ENCODE assay signal across 10 mouse cellular contexts in the genomic region with DNA sequence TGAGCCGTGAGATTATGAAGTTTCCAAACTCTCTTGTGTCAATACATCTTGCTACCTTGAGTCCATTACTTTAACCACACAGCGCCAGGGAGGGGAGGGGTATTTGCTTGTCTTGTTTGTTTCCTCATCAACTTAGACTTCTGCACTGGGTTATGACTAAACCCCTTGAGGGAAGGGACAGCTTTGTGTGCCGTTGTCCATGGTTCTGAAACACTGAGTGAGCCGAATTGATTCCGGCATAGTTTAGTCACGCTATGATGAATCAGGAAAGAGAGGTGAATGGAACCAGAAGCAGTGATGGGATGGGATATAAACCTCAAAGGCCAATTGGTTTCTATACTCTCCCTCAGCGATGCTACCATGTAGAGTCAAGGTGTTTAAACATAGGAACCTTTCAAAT. TPM values are rescaled to one million over a fixed set of nuclear protein-coding genes. Genes with fewer than 3 reads are reported as not detected.
DNase-seq lines count a peak whose midpoint lies in the region; ATAC-seq and TF ChIP-seq lines count a peak whose summit lies in the region.
"Had no signal": no experiment of that assay in that cellular context is flagged by ENCODE, and none has a peak within 500 bp of the region (broad histone marks: within the 10 kb centered on the region; RNA-seq: fewer than 3 reads in every experiment).

No protein-coding gene starts in this region.

- 47% methylated on average over 7 of the region's 7 CpGs for WGBS in lung, postnatal 0 days

- no peak overlapping the region for H3K27ac ChIP-seq in lung, postnatal 0 days (ENCODE audit: low read length)
- H3K27ac ChIP-seq: liver, embryonic 12.5 days had no signal

- peak; percentile 7 for DNase-seq in lung, postnatal 0 days (ENCODE audit: low spot score)
- no peak for DNase-seq in lung, postnatal 14 days
- peak; percentile 35 for DNase-seq in Muller cell, postnatal 12 days (ENCODE audit: inconsistent ontology term)
- peak; percentile 66 for DNase-seq in embryo, embryonic 11 days
- no peak for DNase-seq in urinary bladder, postnatal 4 days (ENCODE audit: low spot score in 2 of 2)
- DNase-seq in gastrocnemius, postnatal 10 days: no peak
- DNase-seq: right cerebral cortex, postnatal 14 days had no signal

- TF ChIP-seq CTCF in lung, postnatal 0 days (IDR thresholded peaks at IDR 0.05): no peak

- TF ChIP-seq POLR2A in myocyte (IDR thresholded peaks at IDR 0.05; ENCODE audit: insufficient read length, low read depth): no peak

- H3K9ac ChIP-seq in lung, postnatal 0 days (replicated peaks; ENCODE audit: low read depth): no peak overlapping the region
- H3K9ac ChIP-seq: liver, embryonic 12.5 days had no signal

- no peak overlapping the region for H3K4me2 ChIP-seq in lung, postnatal 0 days (replicated peaks; ENCODE audit: low read depth, low read length)
- H3K4me2 ChIP-seq in myocyte (ENCODE audit: low read depth): no peak overlapping the region
- H3K4me2 ChIP-seq: liver, embryonic 12.5 days had no signal

- ATAC-seq in lung, postnatal 0 days: no peak
- ATAC-seq: liver, embryonic 12.5 days had no signal

- H3K36me3 ChIP-seq in lung, postnatal 0 days (ENCODE audit: insufficient read depth, low read length): no peaks in the 10 kb centered on the region
- H3K36me3 ChIP-seq in myocyte (ENCODE audit: control insufficient read depth, insufficient read depth): no peaks in the 10 kb centered on the region
- H3K36me3 ChIP-seq: liver, embryonic 12.5 days had no signal

- no peak overlapping the region for H3K4me3 ChIP-seq in lung, postnatal 0 days (ENCODE audit: low read depth, low read length)
- no peak overlapping the region for H3K4me3 ChIP-seq in myocyte
- H3K4me3 ChIP-seq: erythroblast, embryonic 14.5 days; liver, embryonic 12.5 days had no signal

- H3K79me2 ChIP-seq in myocyte (ENCODE audit: control insufficient read depth, insufficient read depth): no peaks in the 10 kb centered on the region

- H3ac ChIP-seq in myocyte (ENCODE audit: control insufficient read depth, insufficient read length): no peak overlapping the region

- no peaks in the 10 kb centered on the region for H3K27me3 ChIP-seq in lung, postnatal 0 days (replicated peaks; ENCODE audit: insufficient read depth, low read length)
- H3K27me3 ChIP-seq in myocyte (ENCODE audit: control insufficient read depth, insufficient read depth, insufficient read length): no peaks in the 10 kb centered on the region
- H3K27me3 ChIP-seq: liver, embryonic 12.5 days had no signal

- H3K9me3 ChIP-seq in lung, postnatal 0 days (ENCODE audit: low read length): no peaks in the 10 kb centered on the region
- H3K9me3 ChIP-seq: liver, embryonic 12.5 days had no signal

- no peak for TF ChIP-seq EP300 in lung, postnatal 0 days (IDR thresholded peaks at IDR 0.05)

- no peaks in the 10 kb centered on the region for H3K4me1 ChIP-seq in lung, postnatal 0 days (ENCODE audit: insufficient read depth, low read depth, low read length)
- H3K4me1 ChIP-seq: liver, embryonic 12.5 days had no signal

TF ChIP-seq in myocyte, 11 proteins besides CTCF, POLR2A, EP300 and RAD21:
- TF ChIP-seq TCF3 (IDR thresholded peaks at IDR 0.05; ENCODE audit: insufficient read length, low read depth): no peak
- TF ChIP-seq SRF (IDR thresholded peaks at IDR 0.05; ENCODE audit: control insufficient read depth, insufficient read length, low read depth): no peak
- TF ChIP-seq REST (IDR thresholded peaks at IDR 0.05; ENCODE audit: insufficient read depth, insufficient read length): peak; percentile 77

RNA-seq across cellular contexts. Expression of a gene that starts 52.6 kb away (rescaled TPM):
- 21.2 and 24.7 TPM in 2 replicates for polyA plus RNA-seq in lung, postnatal 0 days (2015; fragmentation: Nextera tagmentation; extraction: Ambion mirVana)
- polyA plus RNA-seq in myocyte (2012; fragmentation: generic; extraction: Trizol): 2.0 TPM
- 10 to 100 TPM in 1 of 2 experiments, 1 to 10 TPM in 1; 7.9 to 12.4 TPM for total RNA-seq in gastrocnemius, postnatal 10 days (2021)

Comparison
In these comparisons a context has a peak if more than half of its experiments do, and no peak if none do; other contexts are left out.
1. DNase-seq: peak in lung, postnatal 0 days (single experiment), Muller cell, postnatal 12 days (single experiment) and embryo, embryonic 11 days (single experiment); none in lung, postnatal 14 days (single experiment), urinary bladder, postnatal 4 days (0 of 2) and gastrocnemius, postnatal 10 days (single experiment).